Mouse (Mus musculus): ENCODE data around the gene Cand2.

GRCm38 (mm10) chr6:115772201-115772600, 2.1 kb upstream of the Cand2 start:
- TF ChIP-seq ZNF384 (IDR thresholded peaks at IDR 0.05; ENCODE audit: low read depth, low read length) (no peak), ZC3H11A (IDR thresholded peaks at IDR 0.05; ENCODE audit: borderline replicate concordance, low read depth, low read length) (no peak), MAFK (IDR thresholded peaks at IDR 0.05; ENCODE audit: insufficient read depth, low read depth, low read length) (no peak)
